Mouse (Mus musculus) lung, embryonic 14.5 days (tissue): ENCODE measurements around the gene Ahrr. TPM values are rescaled to one million over a fixed set of nuclear protein-coding genes. Genes with fewer than 3 reads are reported as not detected.

Source experiments
- ATAC-seq: fragments of 200-750 bp; cut with Nextera tagmentation; 2 replicates; pipeline ENCODE4 v1.8.0; 2017; ENCODE audit warnings: mild to moderate bottlenecking, moderate TSS enrichment, moderate library complexity; ENCODE audit not compliant: insufficient read depth
- DNase-seq: peaks from one replicate; pipeline ENCODE4 v3.0.0-alpha.2; 2015
- H3K27ac ChIP-seq: fragments of 300-500 bp; sonication (generic); 2 replicates; pipeline ENCODE4 v1.5.1; 2014; ENCODE audit warnings: low read depth, mild to moderate bottlenecking, moderate library complexity
- H3K27me3 ChIP-seq: fragments of 300-500 bp; sonication (generic); 2 replicates; pipeline ENCODE4 v1.6.1; 2014; ENCODE audit warnings: low read length, control low read depth; ENCODE audit not compliant: insufficient read depth
- H3K36me3 ChIP-seq: fragments of 300-500 bp; sonication (generic); 2 replicates; pipeline ENCODE4 v1.6.1; 2014; ENCODE audit warnings: control low read depth; ENCODE audit not compliant: insufficient read depth
- H3K4me1 ChIP-seq: fragments of 300-500 bp; sonication (generic); 2 replicates; pipeline ENCODE4 v1.6.1; 2014; ENCODE audit warnings: antibody characterized with exemption, control low read depth; ENCODE audit not compliant: insufficient read depth
- H3K4me2 ChIP-seq: fragments of 300-500 bp; sonication (generic); 2 replicates; pipeline ENCODE4 v1.6.1; 2014; ENCODE audit warnings: mild to moderate bottlenecking
- H3K4me3 ChIP-seq: fragments of 300-500 bp; sonication (generic); 2 replicates; pipeline ENCODE4 v1.5.1; 2014; ENCODE audit warnings: low read depth, low read length
- H3K9ac ChIP-seq: fragments of 300-500 bp; sonication (generic); 2 replicates; pipeline ENCODE4 v1.6.1; 2014
- H3K9me3 ChIP-seq: fragments of 300-500 bp; sonication (generic); 2 replicates; pipeline ENCODE4 v1.6.1; 2016; ENCODE audit warnings: low read depth, low read length, control low read depth
- CTCF ChIP-seq: IDR thresholded peaks from 2 replicates; pipeline ENCODE4 v1.5.1; 2016; ENCODE audit warnings: antibody characterized with exemption, low read depth
- WGBS: fragments of 180-500 bp; shearing (Covaris S2); extraction: QIAGEN DNeasy Blood & Tissue Kit; methylation state at CpG from one replicate; pipeline ENCODE4 v1.1.7; 2014; 5-methylcytosine and 5-hydroxymethylcytosine counted together
- polyA plus RNA-seq: library from polyadenylated mRNA; unstranded; fragments of >200 nt; fragmentation: Nextera tagmentation; extraction: Ambion mirVana; gene quantifications from 2 replicates; pipeline ENCODE4 v1.2.1, GENCODE M21; 2014

Ahrr gene
- 0.72 and 1.5 TPM in 2 replicates for polyA plus RNA-seq

GRCm38 (mm10) chr13:74292167-74292566 is at the start of gene Ahrr:
TSS of gene Ahrr (minus strand) at chr13:74292331.
- H3K4me3 ChIP-seq: peak within 1 kb of the TSS; percentile 19
- H3K27me3 ChIP-seq: peaks cover 5% of the 10 kb centered on the region; the same call in 1 of the 2 replicates
- DNase-seq (peak; percentile 73), ATAC-seq (peak; percentile 91)
- no peak within 1 kb of the TSS for H3K27ac ChIP-seq
- H3K4me1 ChIP-seq: no peaks in the 10 kb centered on the region
- no peaks in the 10 kb centered on the region for H3K36me3 ChIP-seq
- TF ChIP-seq CTCF: peak; percentile 64
- H3K9ac ChIP-seq: peak within 1 kb of the TSS; percentile 33; the same call in 1 of the 2 replicates
- peak within 1 kb of the TSS; percentile 57 for H3K4me2 ChIP-seq
- no peaks in the 10 kb centered on the region for H3K9me3 ChIP-seq
- under 1% methylated on average over 27 of the region's 27 CpGs for WGBS

GRCm38 (mm10) chr13:74341036-74341435 is 48.9 kb upstream of the Ahrr start:
- no peak overlapping the region for H3K27ac ChIP-seq
- H3K36me3 ChIP-seq: peaks cover 82% of the 10 kb centered on the region
- TF ChIP-seq CTCF: peak; percentile 67
- DNase-seq (peak; percentile 72), ATAC-seq (peak; percentile 70; the same call in 1 of the 2 replicates)
- no peak overlapping the region for H3K4me3 ChIP-seq
- no peaks in the 10 kb centered on the region for H3K27me3 ChIP-seq
- no peak overlapping the region for H3K9ac ChIP-seq
- no peaks in the 10 kb centered on the region for H3K4me1 ChIP-seq
- WGBS: 46% methylated on average over 3 of the region's 3 CpGs
- no peak overlapping the region for H3K4me2 ChIP-seq
- no peaks in the 10 kb centered on the region for H3K9me3 ChIP-seq

GRCm38 (mm10) chr13:74329321-74329720 is 37.2 kb upstream of the Ahrr start:
- Histone ChIP-seq H3K27me3 (no peaks in the 10 kb centered on the region), H3K4me2 (no peak overlapping the region), H3K9me3 (no peaks in the 10 kb centered on the region), H3K4me1 (no peaks in the 10 kb centered on the region), H3K36me3 (peaks cover 75% of the 10 kb centered on the region), H3K9ac (no peak overlapping the region), H3K4me3 (no peak overlapping the region), H3K27ac (no peak overlapping the region)
- ATAC-seq (no peak), DNase-seq (no peak)
- TF ChIP-seq CTCF: no peak

GRCm38 (mm10) chr13:74317170-74317849 is 25.2 kb upstream of the Ahrr start, which contains the start of gene Pdcd6:
TSS of gene Pdcd6 (minus strand) at chr13:74317580.
- no peak for TF ChIP-seq CTCF
- under 1% methylated on average over 36 of the region's 36 CpGs for WGBS
- H3K9me3 ChIP-seq: no peaks in the 10 kb centered on the region
- H3K4me1 ChIP-seq: no peaks in the 10 kb centered on the region
- H3K27ac ChIP-seq: peak within 1 kb of the TSS; percentile 50; the same call in 1 of the 2 replicates
- peak; percentile 100 for ATAC-seq
- peaks cover 27% of the 10 kb centered on the region for H3K36me3 ChIP-seq
- H3K4me2 ChIP-seq: peak within 1 kb of the TSS; percentile 73
- no peaks in the 10 kb centered on the region for H3K27me3 ChIP-seq
- DNase-seq: peak; percentile 97
- peak within 1 kb of the TSS; percentile 73 for H3K4me3 ChIP-seq
- H3K9ac ChIP-seq: peak within 1 kb of the TSS; percentile 80

- Histone ChIP-seq H3K4me3 (peak overlapping the region; percentile 73), H3K36me3 (peaks cover 22% of the 10 kb centered on the region), H3K4me1 (no peaks in the 10 kb centered on the region), H3K9ac (peak overlapping the region; percentile 80), H3K9me3 (no peaks in the 10 kb centered on the region), H3K4me2 (peak overlapping the region; percentile 73), H3K27ac (peak overlapping the region; percentile 50; the same call in 1 of the 2 replicates), H3K27me3 (no peaks in the 10 kb centered on the region)
- WGBS: 3% methylated on average over 15 of the region's 15 CpGs
- no peak for TF ChIP-seq CTCF
- DNase-seq: no peak
- no peak for ATAC-seq
Observed at GRCm38 (mm10) chr13:74316789-74317169, 24.6 kb upstream of the Ahrr start.

GRCm38 (mm10) chr13:74316386-74316785 is 24.3 kb upstream of the Ahrr start:
- DNase-seq: no peak
- Histone ChIP-seq H3K36me3 (peaks cover 18% of the 10 kb centered on the region), H3K4me3 (peak overlapping the region; percentile 73), H3K9ac (peak overlapping the region; percentile 80), H3K27ac (no peak overlapping the region), H3K27me3 (no peaks in the 10 kb centered on the region), H3K9me3 (no peaks in the 10 kb centered on the region), H3K4me2 (peak overlapping the region; percentile 73), H3K4me1 (no peaks in the 10 kb centered on the region)
- no peak for TF ChIP-seq CTCF
- 25% methylated on average over 4 of the region's 4 CpGs for WGBS
- ATAC-seq: no peak

GRCm38 (mm10) chr13:74314616-74315015 is 22.5 kb upstream of the Ahrr start:
- Histone ChIP-seq H3K27me3 (no peaks in the 10 kb centered on the region), H3K4me3 (no peak overlapping the region), H3K36me3 (peaks cover 23% of the 10 kb centered on the region; the same call in 1 of the 2 replicates), H3K9me3 (no peaks in the 10 kb centered on the region), H3K27ac (no peak overlapping the region), H3K4me2 (no peak overlapping the region), H3K4me1 (no peaks in the 10 kb centered on the region), H3K9ac (no peak overlapping the region)
- 95% methylated on average over 3 of the region's 3 CpGs for WGBS
- no peak for DNase-seq
- no peak for ATAC-seq
- TF ChIP-seq CTCF: no peak
